Mouse (Mus musculus) ES-E14 (cell line): ENCODE results near the gene Nmt2. TPM values are rescaled to one million over a fixed set of nuclear protein-coding genes. Genes with fewer than 3 reads are reported as not detected.

Experiments
- DNase-seq: peaks from one replicate; pipeline ENCODE4 v3.0.0-alpha.2; 2013; ENCODE audit warnings: low read depth, low spot score
- H3K27ac ChIP-seq: 2 replicates; pipeline ENCODE4 v1.5.1; 2012; ENCODE audit warnings: low read depth, mild to moderate bottlenecking, low read length, moderate library complexity, mixed read lengths; ENCODE audit not compliant: poor library complexity, insufficient read depth, severe bottlenecking
- H3K36me3 ChIP-seq: 2 replicates; pipeline ENCODE4 v1.6.1; 2012; ENCODE audit warnings: mild to moderate bottlenecking, low read length, moderate library complexity, mixed read lengths; ENCODE audit not compliant: control insufficient read depth, poor library complexity, insufficient read depth, severe bottlenecking
- H3K4me1 ChIP-seq, 2 experiments: fragments of 150-350 bp in 1 of 2; sonication (generic) in 1 of 2; 2 replicates each; pipeline ENCODE4 v1.6.1; 2012; ENCODE audit warnings: low read length in 2 of 2, mild to moderate bottlenecking in 1 of 2, mixed read lengths in 1 of 2; ENCODE audit not compliant: control insufficient read depth in 2 of 2, insufficient read depth in 2 of 2, poor library complexity in 1 of 2
- H3K4me3 ChIP-seq, 2 experiments: fragments of 150-350 bp in 1 of 2; sonication (generic) in 1 of 2; 2 replicates each; pipeline ENCODE4 v1.5.1; 2012; ENCODE audit warnings: low read length in 2 of 2, low read depth in 1 of 2, mild to moderate bottlenecking in 1 of 2, mixed read lengths in 1 of 2; ENCODE audit not compliant: insufficient read depth in 1 of 2, poor library complexity in 1 of 2, severe bottlenecking in 1 of 2
- H3K9ac ChIP-seq: 2 replicates; pipeline ENCODE4 v1.6.1; 2012; ENCODE audit warnings: low read depth, mild to moderate bottlenecking, low read length, mixed read lengths; ENCODE audit not compliant: poor library complexity, insufficient read depth, severe bottlenecking
- H3K9me3 ChIP-seq: fragments of 150-350 bp; sonication (generic); 2 replicates; pipeline ENCODE4 v1.6.1; 2012; ENCODE audit warnings: low read depth, mild to moderate bottlenecking, low read length; ENCODE audit not compliant: control insufficient read depth, insufficient read depth
- CHD2 ChIP-seq: IDR thresholded peaks from 2 replicates; pipeline ENCODE4 v1.6.1; 2014; ENCODE audit warnings: mild to moderate bottlenecking, low read depth, low read length, inconsistent platforms
- HCFC1 ChIP-seq: IDR thresholded peaks from 2 replicates; pipeline ENCODE4 v1.6.1; 2012; ENCODE audit warnings: low read length, inconsistent platforms, borderline replicate concordance; ENCODE audit not compliant: insufficient read depth
- MAFK ChIP-seq: IDR thresholded peaks from 2 replicates; pipeline ENCODE4 v1.6.1; 2014; ENCODE audit warnings: mild to moderate bottlenecking, low read depth, low read length, inconsistent platforms; ENCODE audit not compliant: insufficient read depth
- ZC3H11A ChIP-seq: IDR thresholded peaks from 2 replicates; pipeline ENCODE4 v1.6.1; 2012; ENCODE audit warnings: low read depth, mild to moderate bottlenecking, inconsistent platforms, low read length, borderline replicate concordance
- ZNF384 ChIP-seq: IDR thresholded peaks from 2 replicates; pipeline ENCODE4 v1.6.1; 2012; ENCODE audit warnings: low read depth, low read length, inconsistent platforms
- in situ Hi-C, 2 experiments: fragments of 600-800 bp; cut with MboI; formaldehyde crosslinking; loops; one replicate each; pipeline ENCODE4 v1.15.1; 2025; ENCODE audit warnings: low sequenced_read_pairs in 2 of 2, inconsistent platforms in 1 of 2; ENCODE audit not compliant: unreplicated experiment in 2 of 2
- total RNA-seq: library from RNA; depleted of rRNA; stranded (reverse); fragments of 300-350 nt; gene quantifications from 2 replicates; pipeline ENCODE4 v1.2.3, GENCODE M21; 2012

The Nmt2 gene
- total RNA-seq, 1 experiment, result 34.1 TPM

- H3K27ac ChIP-seq, result no peak overlapping the region
- H3K4me1 ChIP-seq, result no peaks in the 10 kb centered on the region
- no peak for TF ChIP-seq MAFK
- TF ChIP-seq ZC3H11A, result no peak
- no peak for TF ChIP-seq ZNF384
- TF ChIP-seq HCFC1, result no peak
- no peak for TF ChIP-seq CHD2
- H3K9ac ChIP-seq, result no peak overlapping the region
- no peak for DNase-seq
- H3K4me3 ChIP-seq, result no peak overlapping the region
- in situ Hi-C loops, result no loop called here
- H3K36me3 ChIP-seq, result peaks cover 8% of the 10 kb centered on the region
- H3K9me3 ChIP-seq, result no peaks in the 10 kb centered on the region
Observed at GRCm38 (mm10) chr2:3305426-3306025, 21.5 kb downstream of the Nmt2 start.

- TF ChIP-seq MAFK (no peak), ZNF384 (no peak), ZC3H11A (no peak), HCFC1 (no peak), CHD2 (no peak)
- H3K9me3 ChIP-seq, result no peaks in the 10 kb centered on the region
- H3K4me3 ChIP-seq, result no peak overlapping the region
- H3K4me1 ChIP-seq, result no peaks in the 10 kb centered on the region
- H3K36me3 ChIP-seq, result peaks cover 21% of the 10 kb centered on the region
- H3K27ac ChIP-seq, result no peak overlapping the region
- no peak for DNase-seq
- H3K9ac ChIP-seq, result no peak overlapping the region
- in situ Hi-C loops, result no loop called here
Observed at GRCm38 (mm10) chr2:3323132-3323531, 39.1 kb downstream of the Nmt2 start.

GRCm38 (mm10) chr2:3324381-3325130 is 40.5 kb downstream of the Nmt2 start:
- Histone ChIP-seq H3K27ac (no peak overlapping the region), H3K36me3 (peaks cover 22% of the 10 kb centered on the region), H3K4me3 (no peak overlapping the region), H3K4me1 (no peaks in the 10 kb centered on the region), H3K9ac (no peak overlapping the region), H3K9me3 (no peaks in the 10 kb centered on the region)
- no peak for DNase-seq
- no peak for TF ChIP-seq ZC3H11A
- in situ Hi-C loops, result no loop called here

- in situ Hi-C loops, result no loop called here
- Histone ChIP-seq H3K27ac (no peak overlapping the region), H3K4me1 (0 out of 4 replicates have a peak, but pooled peaks cover 0 to 4% of the 10 kb centered on the region in 2 experiments), H3K9ac (no peak overlapping the region), H3K4me3 (no peak overlapping the region), H3K36me3 (peaks cover 26% of the 10 kb centered on the region), H3K9me3 (no peaks in the 10 kb centered on the region)
- no peak for TF ChIP-seq CHD2
- no peak for TF ChIP-seq ZNF384
- TF ChIP-seq MAFK, result no peak
- TF ChIP-seq HCFC1, result no peak
- no peak for TF ChIP-seq ZC3H11A
- DNase-seq, result no peak
Observed at GRCm38 (mm10) chr2:3326547-3326946, 42.5 kb downstream of the Nmt2 start.
